Mouse (Mus musculus) skeletal muscle tissue, adult 2 months (tissue): ENCODE measurements around the gene Gm44579.
A peak's percentile ranks its signal among the peaks of the same experiment; 100 is the strongest.

Source experiments
- DNase-seq: peaks from one replicate; pipeline ENCODE4 v3.0.0-alpha.2; 2012; ENCODE audit warnings: low read depth, low spot score

Gm44579 gene

DNA sequence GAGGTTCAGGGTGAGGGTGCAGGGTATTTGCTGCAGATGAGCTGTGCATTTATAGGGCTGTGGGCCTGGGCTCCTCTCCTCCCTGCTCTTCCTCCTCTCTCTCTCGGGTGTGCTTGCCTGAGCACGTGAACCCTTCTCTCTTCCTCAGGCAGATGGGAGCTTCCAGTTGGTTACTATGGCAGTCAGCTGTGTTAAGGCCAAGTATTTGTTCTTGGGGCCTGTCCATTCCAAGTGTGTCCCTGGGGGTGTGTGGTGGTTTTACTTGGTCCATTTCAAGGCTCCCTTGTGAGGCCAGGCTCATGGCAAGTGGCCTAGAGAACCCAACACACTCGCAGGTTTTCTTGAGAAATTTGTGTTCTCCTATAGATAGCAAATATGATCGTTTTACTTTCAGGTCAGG is at the start of gene Gm44579, which contains the start of gene Olfr287:
TSS of gene Gm44579 (minus strand) at position 101 of the 400 bp plus-strand sequence.
TSS of gene Olfr287 (minus strand) at position 180 of the 400 bp plus-strand sequence.
- no peak for DNase-seq

GRCm38 (mm10) chr15:98257776-98258175 is 37.0 kb upstream of the Gm44579 start:
- no peak for DNase-seq

DNA sequence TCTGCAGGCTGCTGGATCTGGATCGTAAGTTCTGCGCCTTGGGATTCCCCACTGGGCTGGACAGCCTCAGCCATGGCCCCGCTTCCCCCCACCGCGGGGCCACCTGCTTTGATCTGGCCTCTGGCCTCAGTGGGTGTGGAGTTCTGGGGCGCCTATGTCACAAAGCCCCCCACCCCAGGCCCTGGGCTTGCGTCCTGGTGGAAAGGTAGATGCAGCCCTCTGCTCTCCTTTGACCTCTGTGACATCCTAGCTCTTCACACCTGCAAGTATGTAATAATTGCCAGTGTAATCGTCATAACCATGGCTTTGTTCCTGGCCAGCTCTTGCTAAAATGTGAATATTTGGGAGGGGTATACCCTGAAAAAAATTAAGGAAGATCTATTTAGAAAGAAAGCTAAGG is 36.4 kb upstream of the Gm44579 start, which contains the start of gene H1fnt:
TSS of gene H1fnt (minus strand) at position 101 of the 400 bp plus-strand sequence.
- DNase-seq: no peak

DNA sequence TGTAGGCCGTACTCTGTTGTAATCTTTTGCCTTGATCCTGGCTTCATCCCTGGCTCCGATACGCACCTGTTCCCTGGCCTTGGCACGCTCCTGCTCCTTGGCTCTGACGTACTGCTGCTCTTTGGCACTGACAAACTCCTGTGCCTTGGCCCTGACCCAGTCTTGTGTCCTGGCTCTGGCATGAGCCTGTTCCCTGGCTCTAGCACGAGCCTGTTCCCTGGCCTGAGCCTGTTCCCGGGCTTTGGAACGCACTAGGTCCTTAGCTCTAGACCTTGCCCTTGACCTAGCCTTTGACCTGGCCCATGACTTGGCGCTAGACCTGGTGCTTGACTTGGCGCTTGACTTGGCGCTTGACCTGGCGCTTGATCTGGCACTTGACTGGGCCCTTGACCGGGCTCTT is 35.5 kb upstream of the Gm44579 start:
- DNase-seq: peak; percentile 26

- no peak for DNase-seq
Measured at GRCm38 (mm10) chr15:98235442-98235841, 14.7 kb upstream of the Gm44579 start.

DNA sequence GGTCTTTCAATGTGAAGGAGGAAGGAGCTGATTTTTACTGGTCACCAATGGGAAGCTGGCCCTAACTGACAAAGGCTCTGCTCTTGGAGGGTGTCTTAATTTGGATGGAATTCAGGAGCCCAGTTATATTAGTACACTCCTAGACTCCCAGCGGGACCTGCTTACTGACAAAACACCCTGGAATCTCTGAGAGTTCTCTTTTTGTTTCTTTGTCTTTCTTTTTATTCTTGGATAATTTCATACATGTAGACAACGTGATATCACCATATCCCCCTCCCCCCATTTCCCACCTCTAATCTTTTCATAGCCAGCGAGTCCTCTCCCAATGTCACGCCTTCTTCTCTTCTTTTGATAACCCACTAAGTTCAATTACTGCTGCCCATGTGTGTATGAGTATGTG is 13.6 kb upstream of the Gm44579 start, which contains the start of gene Olfr286:
TSS of gene Olfr286 (minus strand) at position 101 of the 400 bp plus-strand sequence.
- DNase-seq: no peak

DNA sequence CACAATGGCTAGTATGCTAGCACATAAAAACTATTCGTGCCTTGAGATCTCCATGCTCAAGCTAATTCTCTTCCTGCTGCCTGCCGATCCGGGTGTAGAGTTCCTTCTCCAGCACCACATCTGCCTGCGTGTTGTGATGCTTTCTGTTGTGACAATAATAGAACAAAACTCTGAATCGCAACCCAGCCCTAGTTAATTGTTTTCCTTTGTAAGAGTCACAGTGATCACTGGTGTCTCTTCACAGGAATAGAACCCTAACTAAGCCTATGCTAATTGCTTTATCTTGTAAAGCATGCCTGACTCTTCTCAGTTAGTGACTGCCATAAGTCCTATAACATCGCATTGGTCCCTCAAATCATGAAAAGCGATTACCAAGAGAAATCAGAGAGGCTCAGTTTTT is 5.3 kb upstream of the Gm44579 start:
- DNase-seq: no peak

DNA sequence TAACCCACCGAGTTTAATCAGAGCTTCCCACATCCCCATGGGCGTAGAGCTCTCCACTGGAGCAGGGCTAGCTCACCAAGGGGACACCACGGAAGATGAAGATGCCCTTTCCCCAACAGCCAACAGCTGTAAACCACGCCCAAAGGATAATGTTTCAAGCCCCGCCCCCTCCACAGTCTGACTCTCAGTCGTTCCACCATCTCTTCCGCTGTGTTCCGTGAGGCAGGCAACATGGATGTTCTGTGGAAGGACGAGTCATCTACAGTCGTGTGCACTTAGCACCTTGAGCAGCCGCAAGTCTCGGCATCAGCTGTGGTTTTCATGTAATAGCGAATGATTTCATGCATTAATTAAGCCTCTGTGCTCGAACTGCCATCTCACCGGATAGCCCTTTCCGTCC is 4.8 kb upstream of the Gm44579 start:
- DNase-seq: no peak

DNA sequence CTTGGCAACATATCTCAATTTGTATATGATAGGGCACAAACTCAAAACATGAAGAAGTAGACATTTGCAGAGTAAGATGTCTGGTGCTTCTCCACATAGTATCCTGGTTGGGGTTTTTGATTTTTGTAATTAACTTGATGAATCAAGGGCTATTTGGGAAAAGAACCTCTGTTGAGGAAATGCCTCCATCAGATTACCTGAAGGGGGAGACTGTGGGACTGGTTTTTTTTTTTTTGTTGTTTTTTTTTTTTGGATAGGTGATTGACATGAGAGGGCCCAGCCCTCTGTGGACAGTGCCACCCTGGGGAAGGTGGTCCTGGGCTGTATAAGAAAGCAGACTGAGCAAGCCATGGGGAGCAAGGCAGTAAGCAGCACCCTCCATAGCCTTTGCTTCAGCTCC is 1.6 kb upstream of the Gm44579 start:
- DNase-seq: no peak

DNA sequence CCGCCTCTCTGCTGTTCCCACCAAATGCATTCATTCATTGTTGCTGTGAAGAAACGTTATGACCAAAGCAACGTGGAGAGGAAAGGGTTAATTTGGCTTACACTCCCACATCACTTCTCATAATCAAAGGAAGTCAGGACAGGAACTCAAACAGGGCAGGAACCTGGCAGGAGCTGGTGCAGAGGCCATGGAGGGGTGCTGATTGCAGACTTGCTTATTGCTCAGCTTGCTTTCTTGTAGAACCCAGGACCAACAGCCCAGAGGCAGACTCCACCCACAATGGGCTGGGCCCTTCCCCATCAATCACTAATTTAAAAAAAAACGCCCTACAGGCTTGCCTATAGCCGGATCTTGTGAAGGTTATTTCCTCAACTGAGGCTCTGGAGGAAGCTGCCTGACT is 6.6 kb downstream of the Gm44579 start:
- DNase-seq: no peak

DNA sequence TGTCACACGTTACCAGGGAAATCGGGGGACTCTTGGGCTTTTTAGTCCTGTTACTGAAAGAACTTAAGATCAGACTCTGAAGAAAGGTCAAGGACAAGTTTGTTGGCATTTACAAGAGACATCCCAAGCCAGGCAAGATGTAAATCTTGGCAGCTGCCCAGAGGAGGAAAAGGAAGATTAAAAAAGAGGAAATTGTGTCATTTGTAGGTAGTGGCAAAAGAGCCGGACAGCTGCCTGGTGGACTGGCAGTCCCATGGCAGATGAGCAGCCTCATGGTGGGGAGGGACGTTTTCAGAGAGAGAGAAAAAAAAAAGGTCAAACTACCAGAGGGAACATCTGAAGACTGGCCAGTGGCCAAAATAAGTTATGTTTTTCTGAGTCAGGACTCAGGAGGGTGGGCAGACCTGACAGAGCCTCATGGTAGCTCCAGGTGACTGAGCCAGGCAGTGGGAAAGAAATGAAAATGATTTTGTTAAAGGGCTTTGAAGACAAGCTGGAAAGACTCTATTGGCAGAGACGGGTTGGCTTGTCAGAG is 7.4 kb downstream of the Gm44579 start:
- no peak for DNase-seq

DNA sequence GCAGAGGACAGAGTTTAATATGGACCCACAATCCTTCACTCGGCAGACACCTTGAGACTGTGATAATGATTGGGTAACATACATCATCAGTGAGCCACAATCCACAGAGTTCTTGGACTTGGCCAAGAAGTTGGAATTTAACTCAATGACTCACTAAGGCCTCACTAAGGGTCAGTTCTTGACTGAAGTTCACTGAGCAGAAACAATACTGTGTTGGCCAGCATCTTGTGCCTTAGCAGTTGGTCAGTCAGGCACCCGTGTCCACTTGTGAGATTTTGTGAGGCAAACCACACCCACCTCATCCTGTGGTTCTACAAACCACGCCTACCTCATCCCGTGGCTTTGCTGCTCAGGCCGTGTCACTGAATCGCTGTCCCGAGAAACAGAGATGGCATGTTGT is 11.1 kb downstream of the Gm44579 start:
- DNase-seq: no peak

DNA sequence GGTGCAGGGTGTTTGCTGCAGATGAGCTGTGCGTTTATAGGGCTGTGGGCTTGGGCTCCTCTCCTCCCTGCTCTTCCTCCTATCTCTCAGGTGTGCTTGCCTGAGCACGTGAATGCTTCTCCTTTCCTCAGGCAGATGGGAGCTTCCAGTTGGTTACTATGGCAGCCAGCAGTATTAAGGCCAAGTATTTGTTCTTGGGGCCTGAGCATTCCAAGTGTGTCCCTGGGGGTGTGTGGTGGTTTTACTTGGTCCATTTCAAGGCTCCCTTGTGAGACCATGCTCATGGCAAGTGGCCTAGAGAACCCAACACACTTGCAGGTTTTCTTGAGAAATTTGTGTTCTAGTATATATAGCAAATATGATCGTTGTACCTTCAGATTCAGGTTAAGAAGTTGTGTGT is 25.3 kb downstream of the Gm44579 start, which contains the start of gene Olfr288:
TSS of gene Olfr288 (minus strand) at position 101 of the 400 bp plus-strand sequence.
- DNase-seq: no peak

DNA sequence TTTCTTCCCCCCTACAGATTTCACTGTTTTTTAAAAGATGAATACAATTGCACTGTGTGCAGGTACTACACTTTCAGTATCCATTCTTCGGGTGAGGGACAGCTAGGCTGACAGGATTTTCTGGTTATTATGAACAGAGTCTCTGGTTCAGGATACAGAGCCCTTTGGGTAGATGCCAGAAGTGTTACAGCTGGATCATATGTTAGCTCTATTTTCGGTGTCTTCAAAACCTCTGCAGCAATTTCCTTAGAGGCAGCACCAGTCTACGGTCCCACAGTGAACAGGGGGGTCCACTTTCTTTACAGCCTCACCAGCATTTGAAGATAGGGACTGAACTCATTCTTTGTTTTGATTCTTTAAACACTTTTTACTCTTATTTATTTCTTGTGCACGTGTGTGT is 36.3 kb downstream of the Gm44579 start:
- DNase-seq: peak; percentile 21

- DNase-seq: peak; percentile 12
Measured at GRCm38 (mm10) chr15:98181856-98182570, 38.8 kb downstream of the Gm44579 start.

GRCm38 (mm10) chr15:98181132-98181711 is 39.6 kb downstream of the Gm44579 start:
- peak; percentile 98 for DNase-seq

DNA sequence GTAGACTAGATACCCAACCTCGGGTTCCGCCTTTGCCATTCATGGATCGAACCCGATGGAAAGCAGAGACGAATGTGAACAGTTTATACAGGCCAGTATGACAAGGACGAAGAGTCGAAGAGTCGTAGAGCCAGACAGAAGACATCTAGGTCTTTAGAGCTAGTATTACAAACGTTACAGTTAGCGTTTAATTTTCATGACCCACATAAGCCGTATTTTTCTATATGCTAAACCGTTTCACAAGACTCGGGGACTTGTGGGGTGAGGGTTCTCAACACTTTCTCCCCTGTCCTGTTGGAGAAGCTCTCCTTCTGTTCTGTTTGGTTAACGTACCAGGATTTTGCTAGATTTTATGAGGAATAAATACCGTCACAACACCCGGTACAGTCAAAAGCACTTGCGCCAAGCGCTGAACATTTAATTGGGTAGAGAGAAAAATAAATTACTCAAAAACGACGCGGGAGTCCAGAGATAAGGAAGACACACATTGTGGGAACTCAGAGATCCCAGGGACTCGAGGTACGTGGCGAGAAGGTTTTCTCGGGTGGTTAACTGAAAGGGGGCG is 40.1 kb downstream of the Gm44579 start:
- peak; percentile 12 for DNase-seq

- no peak for DNase-seq
Measured at GRCm38 (mm10) chr15:98177320-98177719, 43.5 kb downstream of the Gm44579 start.

DNA sequence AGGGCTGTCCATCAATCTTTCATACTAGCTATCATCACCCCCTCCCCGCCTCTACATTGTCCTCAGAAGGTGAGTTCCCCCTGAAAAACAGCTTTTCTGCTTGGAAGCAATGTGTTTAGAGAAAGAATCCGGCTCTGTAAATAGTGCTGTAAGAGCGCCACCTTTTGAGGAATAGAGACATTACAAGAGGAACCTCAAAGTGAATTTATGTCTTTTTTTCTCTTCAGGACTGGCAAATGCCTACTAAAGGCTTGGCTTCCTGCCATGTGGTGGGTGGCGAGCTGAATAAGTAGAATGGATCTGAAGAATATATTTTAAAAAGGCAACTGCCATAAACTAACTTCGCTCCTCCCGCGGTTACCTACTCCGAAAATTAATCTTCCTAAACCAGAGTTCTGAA is 47.0 kb downstream of the Gm44579 start:
- DNase-seq: no peak

DNA sequence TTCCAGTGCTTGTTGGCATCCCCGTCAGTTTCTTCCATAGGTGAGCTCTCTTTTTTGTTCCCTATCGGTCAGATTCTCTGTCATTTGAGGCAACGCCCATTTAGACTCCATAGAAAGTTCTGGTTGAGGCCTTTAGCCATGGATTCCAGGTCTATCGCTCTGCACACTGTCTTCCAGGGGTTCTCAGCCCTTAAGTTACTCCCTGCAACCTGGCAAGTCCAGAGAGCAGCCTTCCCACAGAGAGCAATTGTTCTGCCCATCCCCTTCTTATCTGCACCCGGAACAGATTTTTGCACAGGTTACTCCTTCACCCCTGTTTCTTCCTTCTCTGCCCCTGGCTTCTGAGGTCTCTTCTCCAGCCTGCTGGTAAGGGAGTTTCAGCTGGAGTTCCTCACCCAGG is 48.7 kb downstream of the Gm44579 start:
- no peak for DNase-seq

DNA sequence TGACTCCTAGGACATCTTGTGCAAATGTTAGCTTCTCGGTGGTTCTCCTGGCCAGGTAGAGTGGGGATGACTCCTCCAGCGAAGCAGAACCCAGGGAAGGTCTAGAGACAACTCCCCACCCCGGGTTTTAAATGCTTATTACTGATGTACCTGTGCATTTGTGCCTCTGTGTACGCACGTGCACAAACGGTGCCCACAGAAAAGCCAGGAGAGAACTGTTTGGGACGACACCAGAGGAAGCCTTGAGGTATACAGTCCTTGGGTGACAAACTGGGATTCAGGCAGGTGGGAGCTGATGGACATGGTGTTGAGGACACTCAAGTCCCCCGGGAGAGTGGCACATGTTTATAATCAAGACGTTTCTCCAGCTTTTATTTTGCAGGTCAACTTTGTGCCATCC is 49.9 kb downstream of the Gm44579 start:
- DNase-seq: no peak

- no peak for DNase-seq
Measured at GRCm38 (mm10) chr15:98170365-98170764, 50.4 kb downstream of the Gm44579 start.

DNA sequence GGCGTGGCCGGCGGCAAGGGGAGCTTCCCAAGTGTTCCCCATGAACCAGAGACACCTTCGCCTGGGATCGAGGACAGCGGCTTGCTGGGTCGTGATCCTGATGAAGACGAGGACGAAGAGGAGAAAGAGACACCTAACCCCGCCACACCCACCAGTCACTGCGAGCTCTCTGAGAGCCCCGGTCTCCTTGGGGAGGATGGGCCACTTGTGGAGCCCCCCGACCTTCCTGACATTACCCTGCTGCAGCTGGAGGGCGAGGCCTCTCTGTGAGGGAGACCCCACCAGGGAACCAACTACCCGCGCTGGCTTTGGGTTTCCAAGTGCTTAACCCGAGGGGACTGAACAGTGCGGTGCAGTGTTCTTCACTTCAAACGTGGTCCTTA is 52.2 kb downstream of the Gm44579 start:
- DNase-seq: no peak
